Mouse (Mus musculus) ES-E14 (cell line): ENCODE measurements around the gene Ism2. TPM values are rescaled to one million over a fixed set of nuclear protein-coding genes. Genes with fewer than 3 reads are reported as not detected.

Experiments used
- DNase-seq: peaks from one replicate; pipeline ENCODE4 v3.0.0-alpha.2; 2013; ENCODE audit warnings: low read depth, low spot score
- H3K27ac ChIP-seq: 2 replicates; pipeline ENCODE4 v1.5.1; 2012; ENCODE audit warnings: low read depth, mild to moderate bottlenecking, low read length, moderate library complexity, mixed read lengths; ENCODE audit not compliant: poor library complexity, insufficient read depth, severe bottlenecking
- H3K36me3 ChIP-seq: 2 replicates; pipeline ENCODE4 v1.6.1; 2012; ENCODE audit warnings: mild to moderate bottlenecking, low read length, moderate library complexity, mixed read lengths; ENCODE audit not compliant: control insufficient read depth, poor library complexity, insufficient read depth, severe bottlenecking
- H3K4me1 ChIP-seq, 2 experiments: fragments of 150-350 bp in 1 of 2; sonication (generic) in 1 of 2; 2 replicates each; pipeline ENCODE4 v1.6.1; 2012; ENCODE audit warnings: low read length in 2 of 2, mild to moderate bottlenecking in 1 of 2, mixed read lengths in 1 of 2; ENCODE audit not compliant: control insufficient read depth in 2 of 2, insufficient read depth in 2 of 2, poor library complexity in 1 of 2
- H3K4me3 ChIP-seq, 2 experiments: fragments of 150-350 bp in 1 of 2; sonication (generic) in 1 of 2; 2 replicates each; pipeline ENCODE4 v1.5.1; 2012; ENCODE audit warnings: low read length in 2 of 2, low read depth in 1 of 2, mild to moderate bottlenecking in 1 of 2, mixed read lengths in 1 of 2; ENCODE audit not compliant: insufficient read depth in 1 of 2, poor library complexity in 1 of 2, severe bottlenecking in 1 of 2
- H3K9ac ChIP-seq: 2 replicates; pipeline ENCODE4 v1.6.1; 2012; ENCODE audit warnings: low read depth, mild to moderate bottlenecking, low read length, mixed read lengths; ENCODE audit not compliant: poor library complexity, insufficient read depth, severe bottlenecking
- H3K9me3 ChIP-seq: fragments of 150-350 bp; sonication (generic); 2 replicates; pipeline ENCODE4 v1.6.1; 2012; ENCODE audit warnings: low read depth, mild to moderate bottlenecking, low read length; ENCODE audit not compliant: control insufficient read depth, insufficient read depth
- CHD2 ChIP-seq: IDR thresholded peaks from 2 replicates; pipeline ENCODE4 v1.6.1; 2014; ENCODE audit warnings: mild to moderate bottlenecking, low read depth, low read length, inconsistent platforms
- HCFC1 ChIP-seq: IDR thresholded peaks from 2 replicates; pipeline ENCODE4 v1.6.1; 2012; ENCODE audit warnings: low read length, inconsistent platforms, borderline replicate concordance; ENCODE audit not compliant: insufficient read depth
- MAFK ChIP-seq: IDR thresholded peaks from 2 replicates; pipeline ENCODE4 v1.6.1; 2014; ENCODE audit warnings: mild to moderate bottlenecking, low read depth, low read length, inconsistent platforms; ENCODE audit not compliant: insufficient read depth
- ZC3H11A ChIP-seq: IDR thresholded peaks from 2 replicates; pipeline ENCODE4 v1.6.1; 2012; ENCODE audit warnings: low read depth, mild to moderate bottlenecking, inconsistent platforms, low read length, borderline replicate concordance
- ZNF384 ChIP-seq: IDR thresholded peaks from 2 replicates; pipeline ENCODE4 v1.6.1; 2012; ENCODE audit warnings: low read depth, low read length, inconsistent platforms
- in situ Hi-C, 2 experiments: fragments of 600-800 bp; cut with MboI; formaldehyde crosslinking; loops; one replicate each; pipeline ENCODE4 v1.15.1; 2025; ENCODE audit warnings: low sequenced_read_pairs in 2 of 2, inconsistent platforms in 1 of 2; ENCODE audit not compliant: unreplicated experiment in 2 of 2
- total RNA-seq: library from RNA; depleted of rRNA; stranded (reverse); fragments of 300-350 nt; gene quantifications from 2 replicates; pipeline ENCODE4 v1.2.3, GENCODE M21; 2012

The Ism2 gene
- total RNA-seq, 1 experiment: 3.2 TPM

DNA sequence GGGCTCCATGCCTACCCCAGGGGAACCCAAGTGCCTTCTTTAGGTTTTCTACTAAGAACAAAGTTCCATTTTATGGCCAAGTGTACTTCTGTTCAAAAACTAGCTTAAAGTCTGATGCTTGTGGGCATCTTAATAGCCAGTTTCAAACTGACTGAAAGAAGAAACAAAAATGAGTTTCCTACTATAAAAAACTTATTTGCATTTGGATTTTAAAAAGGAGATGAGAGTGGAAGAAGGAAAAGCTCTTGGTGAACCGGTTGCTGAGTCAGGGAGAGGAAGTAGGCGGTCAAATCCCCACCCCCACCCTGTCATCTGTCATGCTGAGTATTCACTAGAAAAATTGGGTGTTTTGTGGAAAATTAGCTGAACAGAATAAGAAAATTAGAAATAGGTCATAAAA is 30.7 kb upstream of the Ism2 start:
- Histone ChIP-seq H3K4me3 (no peak overlapping the region), H3K9ac (no peak overlapping the region; the same call in 1 of the 2 replicates), H3K27ac (no peak overlapping the region; the same call in 1 of the 2 replicates), H3K4me1 (peaks cover 17 to 18% of the 10 kb centered on the region in 2 experiments), H3K9me3 (no peaks in the 10 kb centered on the region), H3K36me3 (peaks cover 2% of the 10 kb centered on the region; the same call in 1 of the 2 replicates)
- no peak for DNase-seq
- no peak for TF ChIP-seq ZNF384
- TF ChIP-seq MAFK: no peak
- TF ChIP-seq HCFC1: no peak
- TF ChIP-seq ZC3H11A: no peak
- TF ChIP-seq CHD2: no peak
- in situ Hi-C loops: no loop called here

DNA sequence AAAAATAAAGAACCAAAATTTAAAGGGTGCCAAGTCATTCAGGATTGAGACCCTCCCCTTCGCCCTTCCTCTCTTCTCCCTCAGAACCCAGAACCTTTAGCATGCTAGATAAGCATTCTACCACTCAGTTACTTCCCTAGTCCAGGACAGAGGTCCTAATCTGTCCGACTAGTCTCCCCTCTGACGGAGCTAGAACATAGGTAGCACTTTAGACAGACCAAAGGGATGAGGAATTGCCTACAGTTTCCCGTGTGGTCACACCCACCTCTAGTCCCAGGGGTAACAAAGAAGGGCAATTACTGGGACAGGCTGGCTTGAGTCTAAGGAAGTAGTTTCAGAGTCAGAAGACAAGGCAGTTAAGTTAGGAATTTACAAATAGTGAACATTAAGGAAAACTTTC is 28.5 kb upstream of the Ism2 start:
- DNase-seq: no peak
- Histone ChIP-seq H3K27ac (peak overlapping the region; percentile 23; the same call in 1 of the 2 replicates), H3K4me1 (peaks cover 18 to 29% of the 10 kb centered on the region in 2 experiments), H3K4me3 (no peak overlapping the region), H3K9ac (no peak overlapping the region), H3K36me3 (peaks cover 3% of the 10 kb centered on the region), H3K9me3 (no peaks in the 10 kb centered on the region)
- TF ChIP-seq HCFC1 (no peak), MAFK (no peak), CHD2 (no peak), ZC3H11A (no peak), ZNF384 (no peak)
- in situ Hi-C loops: no loop called here

DNA sequence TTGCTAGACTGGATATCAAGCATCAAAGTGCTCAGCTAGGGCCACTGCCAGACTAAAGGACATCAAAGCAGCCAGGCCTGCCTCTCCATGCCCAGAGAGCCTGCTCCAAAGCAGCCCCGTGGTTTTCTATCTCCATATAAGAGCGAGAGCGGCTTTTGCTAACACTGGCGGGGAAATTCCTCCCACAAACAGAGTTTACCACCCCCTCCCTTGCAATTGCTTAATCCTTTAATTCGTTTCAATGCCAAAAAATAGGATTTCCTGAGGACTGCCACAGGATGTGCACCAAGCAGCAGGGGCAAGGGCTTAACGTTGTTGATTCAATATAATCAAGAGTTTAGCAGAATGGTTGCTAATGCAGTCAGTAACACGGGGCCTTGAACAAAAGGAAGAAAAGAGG is 28.1 kb upstream of the Ism2 start:
- no peak overlapping the region; the same call in 1 of the 2 replicates for H3K27ac ChIP-seq
- TF ChIP-seq ZNF384 (no peak), CHD2 (no peak), ZC3H11A (no peak), HCFC1 (no peak), MAFK (no peak)
- H3K9me3 ChIP-seq: no peaks in the 10 kb centered on the region
- H3K4me3 ChIP-seq: no peak overlapping the region
- peaks cover 4% of the 10 kb centered on the region for H3K36me3 ChIP-seq
- in situ Hi-C loops: no loop called here
- H3K9ac ChIP-seq: no peak overlapping the region
- DNase-seq: no peak
- H3K4me1 ChIP-seq: peaks cover 18 to 30% of the 10 kb centered on the region in 2 experiments

DNA sequence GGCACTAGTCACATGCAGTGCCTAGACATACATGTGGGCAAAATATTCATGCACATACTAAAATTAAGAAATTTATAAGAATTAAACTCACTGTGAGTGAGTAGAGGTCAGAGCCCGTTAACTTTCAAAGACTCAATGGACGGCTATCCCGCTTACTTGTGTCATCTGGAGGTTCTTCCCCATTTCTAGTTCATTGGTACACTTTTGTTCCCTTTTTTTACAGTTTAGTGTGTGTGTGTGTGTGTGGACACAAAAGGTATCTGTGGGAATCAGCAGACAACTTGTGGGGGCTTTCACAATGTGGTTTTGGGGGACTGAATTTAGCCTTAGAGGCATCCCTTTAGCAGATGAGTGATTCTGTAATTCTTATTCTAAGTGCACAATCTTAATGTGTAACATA is 25.9 kb upstream of the Ism2 start:
- peaks cover 4% of the 10 kb centered on the region for H3K36me3 ChIP-seq
- H3K27ac ChIP-seq: no peak overlapping the region
- DNase-seq: no peak
- H3K4me1 ChIP-seq: peaks cover 5 to 27% of the 10 kb centered on the region in 2 experiments
- H3K9me3 ChIP-seq: no peaks in the 10 kb centered on the region
- no peak overlapping the region for H3K9ac ChIP-seq
- TF ChIP-seq CHD2 (no peak), ZC3H11A (no peak), ZNF384 (no peak), HCFC1 (no peak), MAFK (no peak)
- H3K4me3 ChIP-seq: no peak overlapping the region
- in situ Hi-C loops: no loop called here

DNA sequence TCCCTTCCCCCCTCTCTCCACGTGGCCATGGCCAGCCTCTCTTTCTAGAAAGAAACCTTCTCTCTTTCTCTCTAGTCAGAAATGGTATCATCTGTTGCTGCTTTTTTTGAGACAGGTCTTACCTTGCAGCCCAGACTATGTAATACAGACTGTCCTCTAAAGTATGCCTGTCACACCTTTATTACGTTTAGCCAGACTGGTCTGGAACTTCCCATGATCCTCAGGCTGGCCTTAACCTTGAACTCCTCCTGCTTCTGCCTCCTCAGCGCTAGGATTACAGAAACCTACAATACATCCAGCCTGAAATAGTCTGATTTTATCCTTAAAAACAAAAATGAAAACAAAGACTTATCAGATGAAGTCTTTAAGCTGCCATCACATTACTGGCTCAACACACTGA is 19.7 kb upstream of the Ism2 start:
- DNase-seq: no peak
- no peak for TF ChIP-seq MAFK
- no peak for TF ChIP-seq ZNF384
- no peak for TF ChIP-seq HCFC1
- TF ChIP-seq ZC3H11A: no peak
- TF ChIP-seq CHD2: no peak
- in situ Hi-C loops: no loop called here
- no peaks in the 10 kb centered on the region for H3K9me3 ChIP-seq
- no peak overlapping the region for H3K9ac ChIP-seq
- peaks cover 2% of the 10 kb centered on the region for H3K36me3 ChIP-seq
- H3K4me1 ChIP-seq: peaks cover 15 to 20% of the 10 kb centered on the region in 2 experiments
- H3K4me3 ChIP-seq: no peak overlapping the region
- peak overlapping the region; percentile 44; the same call in 1 of the 2 replicates for H3K27ac ChIP-seq
